8 mouse cellular contexts compared by ENCODE assay signal in the genomic region with DNA sequence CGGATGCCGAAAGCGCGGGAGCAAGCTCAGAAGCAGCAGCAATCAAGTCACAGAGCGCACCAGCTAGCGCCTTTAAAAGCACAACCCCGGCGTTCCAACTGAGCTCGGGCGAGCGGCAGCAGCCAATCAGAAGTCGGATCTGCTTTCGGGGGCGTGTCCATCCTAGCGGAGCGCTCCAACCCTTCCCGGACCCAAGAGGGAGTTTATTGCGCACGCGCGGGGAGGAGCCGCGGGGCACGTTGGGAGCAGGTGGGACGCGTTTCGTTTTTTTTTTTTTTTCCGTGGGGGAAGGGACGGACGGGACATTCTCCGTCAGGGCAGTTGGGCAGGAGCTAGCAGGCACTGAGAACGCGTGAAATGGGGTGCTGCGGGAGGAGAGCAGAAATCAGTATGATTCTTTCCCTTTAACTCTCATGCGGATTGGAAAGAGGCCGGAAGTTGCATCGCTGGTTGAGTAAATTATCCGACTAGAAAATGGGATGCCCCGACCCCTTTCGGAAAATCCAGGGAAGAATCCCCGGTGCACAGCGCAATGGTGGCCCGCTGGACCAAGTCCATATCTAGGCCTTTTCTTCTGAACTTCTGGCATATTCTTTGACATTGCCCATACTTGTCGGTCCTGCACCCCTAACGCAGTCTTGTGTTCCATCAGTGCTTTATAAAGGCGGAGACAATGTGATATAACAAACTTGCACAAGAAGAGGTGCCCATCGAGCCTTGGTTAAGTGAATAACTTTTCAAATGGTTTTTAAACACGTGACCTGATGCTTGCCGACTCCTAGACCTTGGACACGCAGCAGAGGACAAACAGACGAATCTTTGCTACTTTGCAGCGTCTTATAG. TPM values are rescaled to one million over a fixed set of nuclear protein-coding genes. Genes with fewer than 3 reads are reported as not detected.
DNase-seq lines count a peak whose midpoint lies in the region; ATAC-seq and TF ChIP-seq lines count a peak whose summit lies in the region.

A gene (minus strand): TSS at position 110 of the 843 bp plus-strand sequence.
A gene (plus strand): TSS at position 219 of the 843 bp plus-strand sequence.

- peak within 1 kb of the TSS; percentile 81 to 82 for H3K4me3 ChIP-seq in ES-E14 (ENCODE audit: insufficient read depth in 1 of 2, low read depth in 1 of 2, low read length in 2 of 2, poor library complexity in 1 of 2, severe bottlenecking in 1 of 2)
- H3K4me3 ChIP-seq in forebrain, embryonic 16.5 days (replicated peaks; ENCODE audit: low read length) = peak within 1 kb of the TSS; percentile 81
- peak within 1 kb of the TSS; percentile 59 for H3K4me3 ChIP-seq in lung, embryonic 15.5 days

- in situ Hi-C loops in ES-E14 (cut with MboI; ENCODE audit: low sequenced_read_pairs in 2 of 2, unreplicated experiment in 2 of 2) = no loop called here

- H3K4me1 ChIP-seq in ES-E14 (ENCODE audit: control insufficient read depth in 2 of 2, insufficient read depth in 2 of 2, low read length in 2 of 2, poor library complexity in 1 of 2) = peaks cover 5 to 7% of the 10 kb centered on the region in 2 experiments; a peak in 2 of 4 replicates
- peaks cover 33% of the 10 kb centered on the region for H3K4me1 ChIP-seq in forebrain, embryonic 16.5 days (replicated peaks; ENCODE audit: control insufficient read depth, insufficient read depth, low read length)
- peaks cover 23% of the 10 kb centered on the region for H3K4me1 ChIP-seq in lung, embryonic 15.5 days

- H3K27me3 ChIP-seq in forebrain, embryonic 16.5 days (replicated peaks; ENCODE audit: control insufficient read depth, insufficient read depth, low read length) = no peaks in the 10 kb centered on the region
- no peaks in the 10 kb centered on the region for H3K27me3 ChIP-seq in lung, embryonic 15.5 days

- peak within 1 kb of the TSS; percentile 51 for H3K27ac ChIP-seq in ES-E14 (ENCODE audit: insufficient read depth, low read depth, low read length, poor library complexity, severe bottlenecking)
- H3K27ac ChIP-seq in forebrain, embryonic 16.5 days (ENCODE audit: low read length) = peak within 1 kb of the TSS; percentile 92
- H3K27ac ChIP-seq in lung, embryonic 15.5 days = peak within 1 kb of the TSS; percentile 92

- H3K9ac ChIP-seq in ES-E14 (ENCODE audit: insufficient read depth, low read depth, low read length, poor library complexity, severe bottlenecking) = peak within 1 kb of the TSS; percentile 87
- peak within 1 kb of the TSS; percentile 70 for H3K9ac ChIP-seq in forebrain, embryonic 16.5 days (replicated peaks; ENCODE audit: low read depth, low read length)
- peak within 1 kb of the TSS; percentile 59 for H3K9ac ChIP-seq in lung, embryonic 15.5 days

- peak; percentile 98 for DNase-seq in ES-E14 (ENCODE audit: low read depth, low spot score)
- peak; percentile 99 for DNase-seq in cerebellum, adult 11-12 months
- DNase-seq in heart, postnatal 4 days = peak; percentile 99
- peak; percentile 97 to 98 for DNase-seq in layer of hippocampus, adult 8-10 months (ENCODE audit: low spot score in 2 of 2)
- DNase-seq in ovary, adult 18-20 months (ENCODE audit: low spot score) = peak; percentile 98
- DNase-seq in thymus, postnatal 0 days (ENCODE audit: low spot score) = peak; percentile 97

- no peaks in the 10 kb centered on the region for H3K9me3 ChIP-seq in ES-E14 (ENCODE audit: control insufficient read depth, insufficient read depth, low read depth, low read length)
- no peaks in the 10 kb centered on the region for H3K9me3 ChIP-seq in forebrain, embryonic 16.5 days (ENCODE audit: control insufficient read depth, low read length)
- H3K9me3 ChIP-seq in lung, embryonic 15.5 days = no peaks in the 10 kb centered on the region

- peak within 1 kb of the TSS; percentile 84 for H3K4me2 ChIP-seq in forebrain, embryonic 16.5 days (ENCODE audit: low read length)
- H3K4me2 ChIP-seq in lung, embryonic 15.5 days = peak within 1 kb of the TSS; percentile 74

- H3K36me3 ChIP-seq in ES-E14 (ENCODE audit: control insufficient read depth, insufficient read depth, low read length, poor library complexity, severe bottlenecking) = peaks cover 1% of the 10 kb centered on the region; the same call in 1 of the 2 replicates
- no peaks in the 10 kb centered on the region for H3K36me3 ChIP-seq in forebrain, embryonic 16.5 days (ENCODE audit: control insufficient read depth, insufficient read depth)
- peaks cover 8% of the 10 kb centered on the region for H3K36me3 ChIP-seq in lung, embryonic 15.5 days

- ATAC-seq in forebrain, embryonic 16.5 days = peak; percentile 96
- peak; percentile 93 for ATAC-seq in lung, embryonic 15.5 days (ENCODE audit: borderline replicate concordance, extremely low read depth, low FRiP score, low TSS enrichment)

- WGBS in forebrain, embryonic 16.5 days = 2% methylated on average over 52 of the region's 52 CpGs
- under 1% methylated on average over 52 of the region's 52 CpGs for WGBS in lung, embryonic 15.5 days

TF ChIP-seq in ES-E14, 5 proteins besides CTCF, POLR2A, EP300 and RAD21:
- TF ChIP-seq CHD2 (IDR thresholded peaks at IDR 0.05; ENCODE audit: low read depth, low read length) (no peak), HCFC1 (IDR thresholded peaks at IDR 0.05; ENCODE audit: borderline replicate concordance, insufficient read depth, low read length) (no peak), ZC3H11A (IDR thresholded peaks at IDR 0.05; ENCODE audit: borderline replicate concordance, low read depth, low read length) (no peak), ZNF384 (IDR thresholded peaks at IDR 0.05; ENCODE audit: low read depth, low read length) (peak; percentile 97), MAFK (IDR thresholded peaks at IDR 0.05; ENCODE audit: insufficient read depth, low read depth, low read length) (no peak)

RNA-seq across cellular contexts. Expression of the first gene that starts in this region (rescaled TPM):
- total RNA-seq in ES-E14 (2012; rRNA removed) = 210 and 259 TPM in 2 replicates
- polyA plus RNA-seq in forebrain, embryonic 16.5 days (2015; fragmentation: Nextera tagmentation; extraction: Ambion mirVana) = 1,146 and 1,367 TPM in 2 replicates
- 100 to 1,000 TPM; 404 to 419 TPM for total RNA-seq in heart, postnatal 4 days (2021)
- total RNA-seq in layer of hippocampus, adult 8-10 months (2022) = 100 to 1,000 TPM; 269 to 515 (median 389) TPM
- polyA plus RNA-seq in lung, embryonic 15.5 days (2015; fragmentation: Nextera tagmentation; extraction: Ambion mirVana) = 442 and 452 TPM in 2 replicates
- 518 and 575 TPM in 2 replicates for polyA plus RNA-seq in thymus, postnatal 0 days (2015; fragmentation: Nextera tagmentation; extraction: Ambion mirVana)

RNA-seq across cellular contexts. Expression of the second gene that starts in this region (rescaled TPM):
- 5.3 and 8.3 TPM in 2 replicates for total RNA-seq in ES-E14 (2012; rRNA removed)
- polyA plus RNA-seq in forebrain, embryonic 16.5 days (2015; fragmentation: Nextera tagmentation; extraction: Ambion mirVana) = 22.8 and 28.6 TPM in 2 replicates
- 10 to 100 TPM in 1 of 2 experiments, 1 to 10 TPM in 1; 6.6 to 10.3 TPM for total RNA-seq in heart, postnatal 4 days (2021)
- total RNA-seq in layer of hippocampus, adult 8-10 months (2022) = 1 to 10 TPM; 6.2 to 8.1 (median 7.4) TPM
- 14.4 and 14.7 TPM in 2 replicates for polyA plus RNA-seq in lung, embryonic 15.5 days (2015; fragmentation: Nextera tagmentation; extraction: Ambion mirVana)
- 55.5 and 56.4 TPM in 2 replicates for polyA plus RNA-seq in thymus, postnatal 0 days (2015; fragmentation: Nextera tagmentation; extraction: Ambion mirVana)

Comparison
In these comparisons a context has a peak if more than half of its experiments do, and no peak if none do; other contexts are left out.
1. Peak in every context shown above with its lines: DNase-seq, ATAC-seq, H3K4me3 ChIP-seq and H3K27ac ChIP-seq.